Mouse (Mus musculus) C2C12 (cell line): ENCODE measurements at regions not wholly inside any gene's neighbourhood (a gene's known extent, or its start where the extent isn't known, plus 50 kb on each side); places are given as distances from the start of the nearest gene placed in this dataset.

Experiments
- H3K27me3 ChIP-seq: one replicate; pipeline ENCODE4 v1.6.1; 2011; ENCODE audit not compliant: control insufficient read depth, insufficient read depth, insufficient read length
- H3K36me3 ChIP-seq: one replicate; pipeline ENCODE4 v1.6.1; 2011; ENCODE audit not compliant: control insufficient read depth, insufficient read depth
- H3K4me3 ChIP-seq: one replicate; pipeline ENCODE4 v1.5.1; 2011; ENCODE audit warnings: mild to moderate bottlenecking, control low read depth; ENCODE audit not compliant: poor library complexity, insufficient read depth, severe bottlenecking
- H3K79me2 ChIP-seq: one replicate; pipeline ENCODE4 v1.6.1; 2011; ENCODE audit not compliant: control insufficient read depth, insufficient read depth
- H3K79me3 ChIP-seq: one replicate; pipeline ENCODE4 v1.6.1; 2011; ENCODE audit warnings: low read depth, control low read depth
- H3ac ChIP-seq: one replicate; pipeline ENCODE3; 2011; ENCODE audit warnings: low read depth; ENCODE audit not compliant: control insufficient read depth, insufficient read length
- CEBPB ChIP-seq: IDR thresholded peaks from one replicate; pipeline ENCODE4 v1.6.1; 2011; ENCODE audit warnings: low read depth, mild to moderate bottlenecking, control low read depth, moderate library complexity
- CTCF ChIP-seq: IDR thresholded peaks from one replicate; pipeline ENCODE4 v1.5.1; 2011; ENCODE audit not compliant: control insufficient read depth, insufficient read depth, insufficient read length
- FOSL1 ChIP-seq: IDR thresholded peaks from one replicate; pipeline ENCODE4 v1.8.0; 2011; ENCODE audit warnings: mild to moderate bottlenecking, low read length; ENCODE audit not compliant: poor library complexity, insufficient read depth, severe bottlenecking
- MAX ChIP-seq: IDR thresholded peaks from one replicate; pipeline ENCODE4 v1.6.1; 2011; ENCODE audit warnings: mild to moderate bottlenecking, control low read depth
- MYOD1 ChIP-seq: IDR thresholded peaks from one replicate; pipeline ENCODE4 v1.6.1; 2011; ENCODE audit warnings: low read depth; ENCODE audit not compliant: control insufficient read depth, insufficient read length
- MYOG ChIP-seq: IDR thresholded peaks from one replicate; pipeline ENCODE4 v1.6.1; 2011; ENCODE audit not compliant: control insufficient read depth, insufficient read length; ENCODE audit errors: extremely low read depth
- USF1 ChIP-seq: IDR thresholded peaks from one replicate; pipeline ENCODE4 v1.6.1; 2011; ENCODE audit warnings: low read depth, mild to moderate bottlenecking, control low read depth, moderate library complexity

- H3K36me3 ChIP-seq, result no peaks in the 10 kb centered on the region
- no peak overlapping the region for H3ac ChIP-seq
- TF ChIP-seq MYOG (no peak), CEBPB (no peak)
Observed at GRCm38 (mm10) chr15:56344973-56345372, 1132.5 kb downstream of the Slc22a22 start.

GRCm38 (mm10) chr15:56344304-56344932, 1133.0 kb downstream of the Slc22a22 start:
- no peaks in the 10 kb centered on the region for H3K79me3 ChIP-seq
- TF ChIP-seq MAX (no peak), CEBPB (peak; percentile 53), CTCF (peak; percentile 44), FOSL1 (no peak), MYOD1 (no peak), MYOG (no peak), USF1 (no peak)
- H3K36me3 ChIP-seq, result no peaks in the 10 kb centered on the region
- no peak overlapping the region for H3ac ChIP-seq
- no peaks in the 10 kb centered on the region for H3K27me3 ChIP-seq
- H3K4me3 ChIP-seq, result no peak overlapping the region
- H3K79me2 ChIP-seq, result no peaks in the 10 kb centered on the region

More at GRCm38 (mm10) chr15:56344973-56345372, 1132.5 kb downstream of the Slc22a22 start:
- Histone ChIP-seq H3K79me2 (no peaks in the 10 kb centered on the region), H3K4me3 (no peak overlapping the region), H3K79me3 (no peaks in the 10 kb centered on the region), H3K27me3 (no peaks in the 10 kb centered on the region)

- H3K27me3 ChIP-seq, result no peaks in the 10 kb centered on the region
- no peaks in the 10 kb centered on the region for H3K79me2 ChIP-seq
- no peaks in the 10 kb centered on the region for H3K79me3 ChIP-seq
- no peak overlapping the region for H3K4me3 ChIP-seq
- TF ChIP-seq USF1, result no peak
- no peak for TF ChIP-seq MYOG
- no peak for TF ChIP-seq CTCF
- no peak for TF ChIP-seq MYOD1
- no peak for TF ChIP-seq FOSL1
- TF ChIP-seq MAX, result no peak
- no peak for TF ChIP-seq CEBPB
- no peak overlapping the region for H3ac ChIP-seq
- no peaks in the 10 kb centered on the region for H3K36me3 ChIP-seq
Observed at GRCm38 (mm10) chr15:56337879-56338278, 1139.5 kb downstream of the Slc22a22 start.

GRCm38 (mm10) chr15:56336449-56336848, 1141.0 kb downstream of the Slc22a22 start:
- H3K4me3 ChIP-seq, result no peak overlapping the region
- H3K27me3 ChIP-seq, result no peaks in the 10 kb centered on the region
- H3K36me3 ChIP-seq, result no peaks in the 10 kb centered on the region
- no peak overlapping the region for H3ac ChIP-seq
- TF ChIP-seq MYOD1, result no peak
- no peak for TF ChIP-seq CEBPB
- TF ChIP-seq MYOG, result no peak
- no peak for TF ChIP-seq USF1
- no peak for TF ChIP-seq FOSL1
- TF ChIP-seq CTCF, result peak; percentile 79
- peak; percentile 44 for TF ChIP-seq MAX
- no peaks in the 10 kb centered on the region for H3K79me3 ChIP-seq
- H3K79me2 ChIP-seq, result no peaks in the 10 kb centered on the region

GRCm38 (mm10) chr15:56335011-56335410, 1142.4 kb downstream of the Slc22a22 start:
- no peaks in the 10 kb centered on the region for H3K79me3 ChIP-seq
- no peak overlapping the region for H3K4me3 ChIP-seq
- H3K79me2 ChIP-seq, result no peaks in the 10 kb centered on the region
- no peaks in the 10 kb centered on the region for H3K27me3 ChIP-seq
- TF ChIP-seq FOSL1 (no peak), MAX (no peak), USF1 (no peak), CTCF (no peak), CEBPB (no peak), MYOG (no peak), MYOD1 (no peak)
- H3K36me3 ChIP-seq, result no peaks in the 10 kb centered on the region
- H3ac ChIP-seq, result no peak overlapping the region

- Histone ChIP-seq H3K4me3 (no peak overlapping the region), H3ac (no peak overlapping the region), H3K79me3 (no peaks in the 10 kb centered on the region), H3K36me3 (no peaks in the 10 kb centered on the region), H3K79me2 (no peaks in the 10 kb centered on the region), H3K27me3 (no peaks in the 10 kb centered on the region)
- no peak for TF ChIP-seq USF1
- TF ChIP-seq MYOG, result no peak
- TF ChIP-seq MAX, result no peak
- TF ChIP-seq CEBPB, result no peak
- no peak for TF ChIP-seq FOSL1
- TF ChIP-seq CTCF, result no peak
- no peak for TF ChIP-seq MYOD1
Observed at GRCm38 (mm10) chr15:56320501-56320900, 1156.9 kb downstream of the Slc22a22 start.
